Mouse (Mus musculus) forebrain, embryonic 15.5 days (tissue): ENCODE measurements at regions not wholly inside any gene's neighbourhood (a gene's known extent, or its start where the extent isn't known, plus 50 kb on each side); places are given as distances from the start of the nearest gene placed in this dataset.
A peak's percentile ranks its signal among the peaks of the same experiment; 100 is the strongest.

ENCODE experiments used
- ATAC-seq: fragments of 200-750 bp; cut with Nextera tagmentation; replicated peaks from 2 replicates; pipeline ENCODE4 v1.8.0; 2017; ENCODE audit warnings: mild to moderate bottlenecking, moderate TSS enrichment, moderate library complexity
- H3K27ac ChIP-seq: fragments of 300-500 bp; sonication (generic); replicated peaks from 2 replicates; pipeline ENCODE4 v1.5.1; 2015; ENCODE audit warnings: mild to moderate bottlenecking, inconsistent platforms
- H3K27me3 ChIP-seq: fragments of 300-500 bp; sonication (generic); 2 replicates; pipeline ENCODE4 v1.6.1; 2015; ENCODE audit warnings: inconsistent platforms
- H3K36me3 ChIP-seq: fragments of 300-500 bp; sonication (generic); 2 replicates; pipeline ENCODE4 v1.6.1; 2015; ENCODE audit warnings: mild to moderate bottlenecking, inconsistent platforms
- H3K4me1 ChIP-seq: fragments of 300-500 bp; sonication (generic); 2 replicates; pipeline ENCODE4 v1.6.1; 2015; ENCODE audit warnings: inconsistent platforms
- H3K4me2 ChIP-seq: fragments of 300-500 bp; sonication (generic); replicated peaks from 2 replicates; pipeline ENCODE4 v1.6.1; 2015; ENCODE audit warnings: mild to moderate bottlenecking, inconsistent platforms
- H3K4me3 ChIP-seq: fragments of 300-500 bp; sonication (generic); 2 replicates; pipeline ENCODE4 v1.5.1; 2015; ENCODE audit warnings: mild to moderate bottlenecking, inconsistent platforms
- H3K9ac ChIP-seq: fragments of 300-500 bp; sonication (generic); replicated peaks from 2 replicates; pipeline ENCODE4 v1.6.1; 2015; ENCODE audit warnings: mild to moderate bottlenecking, inconsistent platforms
- H3K9me3 ChIP-seq: fragments of 300-500 bp; sonication (generic); 2 replicates; pipeline ENCODE4 v1.6.1; 2016; ENCODE audit warnings: inconsistent platforms
- WGBS: fragments of 180-500 bp; shearing (Covaris S2); methylation state at CpG from one replicate; pipeline ENCODE4 v1.1.7; 2015; ENCODE audit warnings: mixed read lengths; 5-methylcytosine and 5-hydroxymethylcytosine counted together

DNA sequence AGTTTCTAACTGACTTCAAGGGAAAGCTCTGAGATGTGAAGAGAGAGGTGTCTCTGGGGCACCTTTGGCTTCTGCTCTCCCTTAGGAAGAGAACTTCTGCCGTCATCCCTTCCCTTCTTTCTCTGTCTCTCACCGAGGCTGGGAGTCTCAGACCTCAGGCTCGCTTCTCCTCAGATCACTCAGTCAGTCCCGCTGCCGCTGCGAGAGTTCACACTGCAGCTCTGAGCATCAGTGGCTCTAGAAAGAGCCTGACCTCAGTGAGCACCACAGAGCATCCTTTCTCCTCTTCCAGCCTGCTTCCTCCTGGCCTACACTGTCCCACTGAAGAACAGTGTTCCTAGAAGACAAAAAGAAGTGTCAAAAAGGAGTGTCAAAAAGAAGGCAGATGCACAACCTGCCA lies 316.6 kb downstream of the Cd83 start:
- Histone ChIP-seq H3K27ac (peak overlapping the region; percentile 82), H3K4me1 (peaks cover 36% of the 10 kb centered on the region), H3K36me3 (no peaks in the 10 kb centered on the region), H3K4me2 (peak overlapping the region; percentile 45), H3K9ac (0 out of 2 replicates have a peak overlapping the region, but pooled peaks have one; percentile 2), H3K9me3 (no peaks in the 10 kb centered on the region), H3K27me3 (no peaks in the 10 kb centered on the region), H3K4me3 (peak overlapping the region; percentile 20)
- WGBS: 0% methylated on average over 6 of the region's 6 CpGs
- peak; percentile 44 for ATAC-seq

GRCm38 (mm10) chr13:44101806-44102205 lies 317.2 kb downstream of the Cd83 start:
- Histone ChIP-seq H3K9me3 (no peaks in the 10 kb centered on the region), H3K4me3 (no peak overlapping the region), H3K9ac (no peak overlapping the region), H3K4me1 (peaks cover 36% of the 10 kb centered on the region), H3K27me3 (no peaks in the 10 kb centered on the region), H3K4me2 (no peak overlapping the region), H3K27ac (no peak overlapping the region), H3K36me3 (no peaks in the 10 kb centered on the region)
- 54% methylated on average over 6 of the region's 6 CpGs for WGBS
- no peak for ATAC-seq

- no peaks in the 10 kb centered on the region for H3K9me3 ChIP-seq
- H3K36me3 ChIP-seq: no peaks in the 10 kb centered on the region
- no peak overlapping the region for H3K4me2 ChIP-seq
- no peak overlapping the region for H3K9ac ChIP-seq
- WGBS: 46% methylated on average over 4 of the region's 4 CpGs
- H3K4me1 ChIP-seq: peaks cover 36% of the 10 kb centered on the region
- no peak overlapping the region for H3K4me3 ChIP-seq
- H3K27me3 ChIP-seq: no peaks in the 10 kb centered on the region
- no peak for ATAC-seq
- no peak overlapping the region for H3K27ac ChIP-seq
Observed at GRCm38 (mm10) chr13:44102257-44102656, 317.7 kb downstream of the Cd83 start.

DNA sequence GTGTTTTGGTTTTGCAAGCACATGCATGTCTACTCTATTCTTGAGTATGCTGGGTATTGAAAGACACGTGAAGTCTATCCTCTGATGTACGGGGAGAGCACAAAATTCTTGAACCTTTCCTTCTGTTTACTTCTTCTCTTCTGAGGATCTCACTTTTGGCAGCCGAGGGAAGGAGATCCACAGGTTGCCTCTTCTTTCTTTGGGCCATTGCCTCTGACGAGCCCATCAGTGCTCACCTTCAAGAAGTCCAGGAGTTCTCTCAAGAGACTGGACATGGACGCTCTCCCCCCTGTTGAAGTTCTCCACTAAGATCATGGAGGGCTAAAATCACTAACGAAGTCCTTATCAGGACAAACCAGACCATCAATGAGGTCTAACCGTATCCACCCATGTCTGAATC lies 318.8 kb downstream of the Cd83 start:
- ATAC-seq: no peak
- peaks cover 36% of the 10 kb centered on the region for H3K4me1 ChIP-seq
- no peaks in the 10 kb centered on the region for H3K27me3 ChIP-seq
- H3K4me3 ChIP-seq: no peak overlapping the region
- H3K4me2 ChIP-seq: no peak overlapping the region
- no peak overlapping the region for H3K27ac ChIP-seq
- H3K9ac ChIP-seq: no peak overlapping the region
- 96% methylated on average over 7 of the region's 7 CpGs for WGBS
- no peaks in the 10 kb centered on the region for H3K9me3 ChIP-seq
- H3K36me3 ChIP-seq: no peaks in the 10 kb centered on the region

DNA sequence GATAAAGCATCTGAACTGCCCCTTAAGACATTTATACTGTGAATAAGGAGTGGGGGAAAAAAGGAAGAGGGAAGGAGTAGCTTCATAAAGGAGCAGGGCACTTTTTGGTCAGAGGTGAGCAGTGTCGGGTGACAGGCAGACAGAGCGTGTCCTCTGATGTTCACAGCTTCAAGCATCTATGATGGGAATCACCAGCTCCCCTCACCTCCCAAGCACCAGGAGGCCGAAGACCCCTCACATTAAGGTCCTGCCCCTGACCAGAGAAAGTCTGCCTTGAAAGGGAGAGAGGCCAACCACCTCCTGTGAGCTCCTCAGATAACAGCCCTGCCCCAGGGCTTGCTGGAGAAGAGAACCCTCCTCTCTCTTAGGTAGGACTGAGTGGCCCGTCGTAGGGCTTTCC lies 320.6 kb downstream of the Cd83 start:
- Histone ChIP-seq H3K4me3 (no peak overlapping the region), H3K27ac (no peak overlapping the region), H3K27me3 (no peaks in the 10 kb centered on the region), H3K4me2 (no peak overlapping the region), H3K9me3 (no peaks in the 10 kb centered on the region), H3K9ac (no peak overlapping the region), H3K4me1 (peaks cover 25% of the 10 kb centered on the region), H3K36me3 (no peaks in the 10 kb centered on the region)
- ATAC-seq: no peak
- WGBS: 88% methylated on average over 5 of the region's 5 CpGs

DNA sequence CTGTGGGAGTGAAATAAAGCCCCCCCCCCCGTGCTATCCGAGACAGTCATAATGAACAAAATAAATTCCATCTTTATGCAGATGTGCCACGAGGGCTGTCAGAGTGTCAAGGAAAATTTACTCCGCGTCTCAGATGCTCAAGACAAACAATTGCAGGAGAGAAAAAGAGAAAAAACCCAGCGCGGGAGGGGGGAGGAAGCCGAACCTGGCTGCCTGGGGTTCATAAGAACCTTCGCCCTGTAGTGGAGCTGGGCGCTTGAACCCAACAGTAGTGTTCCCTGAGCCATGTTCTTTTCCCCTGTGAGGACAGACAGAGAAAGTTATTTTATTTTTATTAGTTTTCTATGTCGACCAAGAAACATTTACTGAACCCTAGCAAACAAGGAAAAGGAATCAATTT lies 324.1 kb downstream of the Cd83 start:
- H3K27ac ChIP-seq: no peak overlapping the region
- H3K36me3 ChIP-seq: no peaks in the 10 kb centered on the region
- peaks cover 5% of the 10 kb centered on the region; the same call in 1 of the 2 replicates for H3K4me1 ChIP-seq
- no peaks in the 10 kb centered on the region for H3K27me3 ChIP-seq
- ATAC-seq: no peak
- 72% methylated on average over 11 of the region's 11 CpGs for WGBS
- H3K9ac ChIP-seq: no peak overlapping the region
- H3K4me2 ChIP-seq: no peak overlapping the region
- H3K9me3 ChIP-seq: no peaks in the 10 kb centered on the region
- H3K4me3 ChIP-seq: no peak overlapping the region

GRCm38 (mm10) chr13:44113043-44113442 lies 328.5 kb downstream of the Cd83 start:
- WGBS: 91% methylated on average over 5 of the region's 5 CpGs
- no peaks in the 10 kb centered on the region for H3K36me3 ChIP-seq

DNA sequence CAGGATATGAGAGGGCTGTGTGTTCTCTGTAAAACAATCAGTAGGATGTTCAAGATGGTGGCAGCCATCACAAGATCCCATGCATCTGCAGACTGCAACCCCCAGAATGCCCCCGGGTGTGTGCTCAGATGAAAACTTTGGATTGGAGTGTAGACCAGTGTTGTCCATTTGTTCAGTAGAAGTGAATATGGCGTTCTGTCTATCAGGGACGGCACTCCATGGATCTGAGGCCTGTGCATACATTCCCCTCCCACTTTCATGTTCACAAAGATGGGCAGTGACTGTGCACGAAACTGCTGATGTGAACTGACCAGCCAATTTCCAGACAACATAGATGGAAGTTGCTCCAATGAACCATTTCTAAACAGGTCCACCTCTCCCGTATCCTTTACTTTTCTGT lies 330.3 kb downstream of the Cd83 start:
- no peaks in the 10 kb centered on the region for H3K4me1 ChIP-seq
- H3K27me3 ChIP-seq: no peaks in the 10 kb centered on the region
- H3K4me2 ChIP-seq: no peak overlapping the region
- ATAC-seq: no peak
- 94% methylated on average over 5 of the region's 5 CpGs for WGBS
- H3K36me3 ChIP-seq: no peaks in the 10 kb centered on the region
- H3K9me3 ChIP-seq: no peaks in the 10 kb centered on the region
- no peak overlapping the region for H3K27ac ChIP-seq
- H3K4me3 ChIP-seq: no peak overlapping the region
- H3K9ac ChIP-seq: no peak overlapping the region

More at GRCm38 (mm10) chr13:44113043-44113442, 328.5 kb downstream of the Cd83 start:
- Histone ChIP-seq H3K9me3 (no peaks in the 10 kb centered on the region), H3K9ac (no peak overlapping the region), H3K4me1 (peaks cover 5% of the 10 kb centered on the region; the same call in 1 of the 2 replicates), H3K4me2 (no peak overlapping the region), H3K4me3 (no peak overlapping the region), H3K27ac (no peak overlapping the region), H3K27me3 (no peaks in the 10 kb centered on the region)
- ATAC-seq: no peak

- Histone ChIP-seq H3K27ac (no peak overlapping the region), H3K4me1 (peaks cover 11% of the 10 kb centered on the region), H3K4me3 (no peak overlapping the region), H3K36me3 (no peaks in the 10 kb centered on the region), H3K27me3 (no peaks in the 10 kb centered on the region), H3K9ac (no peak overlapping the region), H3K9me3 (no peaks in the 10 kb centered on the region), H3K4me2 (no peak overlapping the region)
- no peak for ATAC-seq
- WGBS: 84% methylated on average over 9 of the region's 9 CpGs
Observed at GRCm38 (mm10) chr13:44117841-44118240, 333.3 kb downstream of the Cd83 start.

- Histone ChIP-seq H3K27ac (no peak overlapping the region), H3K27me3 (no peaks in the 10 kb centered on the region), H3K4me3 (no peak overlapping the region), H3K36me3 (no peaks in the 10 kb centered on the region), H3K4me2 (no peak overlapping the region), H3K9ac (no peak overlapping the region), H3K4me1 (peaks cover 11% of the 10 kb centered on the region), H3K9me3 (no peaks in the 10 kb centered on the region)
- ATAC-seq: no peak
- WGBS: 90% methylated on average over 6 of the region's 6 CpGs
Observed at GRCm38 (mm10) chr13:44118846-44119245, 334.3 kb downstream of the Cd83 start.

- ATAC-seq: peak; percentile 64; the same call in 1 of the 2 replicates
Observed at GRCm38 (mm10) chr13:44121241-44121671, 336.7 kb downstream of the Cd83 start.

GRCm38 (mm10) chr13:44121932-44122331 lies 337.4 kb downstream of the Cd83 start:
- H3K27me3 ChIP-seq: no peaks in the 10 kb centered on the region
- H3K4me3 ChIP-seq: no peak overlapping the region
- no peak overlapping the region for H3K9ac ChIP-seq
- no peaks in the 10 kb centered on the region for H3K36me3 ChIP-seq
- WGBS: 67% methylated on average over 7 of the region's 7 CpGs
- H3K4me2 ChIP-seq: no peak overlapping the region
- no peak for ATAC-seq
- H3K4me1 ChIP-seq: peaks cover 11% of the 10 kb centered on the region
- H3K9me3 ChIP-seq: no peaks in the 10 kb centered on the region
- H3K27ac ChIP-seq: no peak overlapping the region

More at GRCm38 (mm10) chr13:44121241-44121671, 336.7 kb downstream of the Cd83 start:
- Histone ChIP-seq H3K4me2 (no peak overlapping the region), H3K27me3 (no peaks in the 10 kb centered on the region), H3K27ac (peak overlapping the region; percentile 44), H3K4me1 (peaks cover 11% of the 10 kb centered on the region), H3K36me3 (no peaks in the 10 kb centered on the region), H3K4me3 (no peak overlapping the region), H3K9ac (no peak overlapping the region), H3K9me3 (no peaks in the 10 kb centered on the region)
- WGBS: 3% methylated on average over 7 of the region's 8 CpGs

DNA sequence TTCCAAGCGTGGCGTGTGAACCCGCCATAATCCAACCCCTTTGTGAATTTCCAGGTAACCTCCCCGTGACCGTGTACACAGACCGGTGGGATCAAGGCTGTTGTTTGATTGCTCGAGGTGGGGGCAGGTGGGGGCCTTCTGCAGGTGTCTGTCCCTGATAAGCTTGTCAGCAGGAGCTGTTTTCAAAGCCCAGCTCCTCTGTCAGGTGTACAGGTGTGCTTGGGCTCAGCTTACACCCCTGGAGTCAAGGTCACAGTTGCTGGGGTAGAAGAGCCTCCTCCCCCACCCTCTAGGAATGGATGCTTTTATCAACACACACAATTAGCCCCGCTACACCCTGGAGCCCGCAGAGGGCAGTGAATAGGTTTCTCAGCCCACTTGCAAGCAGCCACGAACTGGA lies 341.6 kb downstream of the Cd83 start:
- Histone ChIP-seq H3K9ac (no peak overlapping the region), H3K4me2 (no peak overlapping the region), H3K4me3 (no peak overlapping the region), H3K36me3 (no peaks in the 10 kb centered on the region), H3K27me3 (no peaks in the 10 kb centered on the region), H3K4me1 (peaks cover 3% of the 10 kb centered on the region), H3K9me3 (no peaks in the 10 kb centered on the region), H3K27ac (no peak overlapping the region)
- no peak for ATAC-seq
- 26% methylated on average over 10 of the region's 10 CpGs for WGBS
